Mouse (Mus musculus) spleen, adult 12 weeks (tissue): ENCODE data around the gene Gm13305.
"Not testable (repeated sequence)": the region's sequence is repeated elsewhere in the genome, so short reads cannot be mapped to it uniquely, and the experiment has no call there.

ENCODE experiments used
- DNase-seq: peaks from one replicate; pipeline ENCODE4 v3.0.0; 2022; ENCODE audit warnings: low spot score

Gene Gm13305

GRCm38 (mm10) chr4:42168503-42168902 lies at the start of gene Gm13305:
Gm13305 (minus strand) TSS chr4:42168603.
- not testable (repeated sequence) for DNase-seq

DNA sequence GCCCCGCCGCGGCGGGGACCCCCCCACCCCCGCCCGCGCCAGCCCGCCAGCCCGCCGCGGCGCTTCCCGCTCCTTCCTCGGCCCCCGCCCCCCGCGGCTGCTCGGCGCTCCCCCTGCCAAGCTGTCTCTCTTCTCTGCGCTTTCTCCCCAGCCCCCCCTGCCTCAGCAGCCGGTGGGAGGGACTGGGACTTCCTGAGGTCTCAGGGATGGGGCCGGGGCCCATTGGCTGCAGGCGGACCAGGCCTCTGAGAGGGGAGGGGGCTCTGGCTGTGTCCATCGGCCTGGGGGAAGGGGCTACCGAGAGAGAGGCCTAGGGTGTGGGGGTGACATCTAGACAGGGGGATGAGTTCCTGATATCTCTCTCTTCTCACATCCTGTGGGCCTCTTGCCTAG lies 16.6 kb upstream of the Gm13305 start:
- not testable (repeated sequence) for DNase-seq

DNA sequence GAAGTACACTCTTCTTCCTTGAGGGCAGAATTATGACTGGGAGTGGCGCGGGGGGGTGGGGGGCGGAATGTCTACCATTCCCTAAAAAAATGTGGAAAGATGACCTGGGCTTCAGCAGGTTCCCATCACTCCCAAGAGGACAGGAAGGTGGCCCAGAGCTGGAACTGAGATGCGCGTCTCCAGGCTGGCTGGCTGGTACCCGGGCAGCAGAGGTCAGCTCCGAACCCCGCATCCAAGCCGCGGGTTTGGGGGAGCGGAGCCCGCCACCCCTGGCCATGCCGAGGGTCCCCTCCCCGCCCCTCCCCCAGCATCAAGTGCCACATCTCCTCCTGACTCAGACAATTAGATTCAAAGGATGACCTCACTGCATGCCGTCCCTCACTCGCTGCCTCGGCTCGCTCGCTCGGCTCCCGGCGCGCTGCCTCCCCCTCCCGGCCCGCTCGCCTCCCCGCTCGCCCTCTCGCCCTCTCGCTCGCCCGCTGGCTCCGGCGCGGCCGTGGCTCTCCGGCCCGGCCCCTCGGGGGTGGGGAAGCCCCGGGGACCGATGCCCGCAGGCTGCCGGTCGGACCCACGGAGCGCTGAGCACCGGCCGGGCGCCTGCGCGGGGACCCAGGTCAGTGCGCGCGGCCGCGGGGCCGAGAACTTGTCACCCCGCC lies 16.0 kb upstream of the Gm13305 start:
- DNase-seq, result not testable (repeated sequence)

DNA sequence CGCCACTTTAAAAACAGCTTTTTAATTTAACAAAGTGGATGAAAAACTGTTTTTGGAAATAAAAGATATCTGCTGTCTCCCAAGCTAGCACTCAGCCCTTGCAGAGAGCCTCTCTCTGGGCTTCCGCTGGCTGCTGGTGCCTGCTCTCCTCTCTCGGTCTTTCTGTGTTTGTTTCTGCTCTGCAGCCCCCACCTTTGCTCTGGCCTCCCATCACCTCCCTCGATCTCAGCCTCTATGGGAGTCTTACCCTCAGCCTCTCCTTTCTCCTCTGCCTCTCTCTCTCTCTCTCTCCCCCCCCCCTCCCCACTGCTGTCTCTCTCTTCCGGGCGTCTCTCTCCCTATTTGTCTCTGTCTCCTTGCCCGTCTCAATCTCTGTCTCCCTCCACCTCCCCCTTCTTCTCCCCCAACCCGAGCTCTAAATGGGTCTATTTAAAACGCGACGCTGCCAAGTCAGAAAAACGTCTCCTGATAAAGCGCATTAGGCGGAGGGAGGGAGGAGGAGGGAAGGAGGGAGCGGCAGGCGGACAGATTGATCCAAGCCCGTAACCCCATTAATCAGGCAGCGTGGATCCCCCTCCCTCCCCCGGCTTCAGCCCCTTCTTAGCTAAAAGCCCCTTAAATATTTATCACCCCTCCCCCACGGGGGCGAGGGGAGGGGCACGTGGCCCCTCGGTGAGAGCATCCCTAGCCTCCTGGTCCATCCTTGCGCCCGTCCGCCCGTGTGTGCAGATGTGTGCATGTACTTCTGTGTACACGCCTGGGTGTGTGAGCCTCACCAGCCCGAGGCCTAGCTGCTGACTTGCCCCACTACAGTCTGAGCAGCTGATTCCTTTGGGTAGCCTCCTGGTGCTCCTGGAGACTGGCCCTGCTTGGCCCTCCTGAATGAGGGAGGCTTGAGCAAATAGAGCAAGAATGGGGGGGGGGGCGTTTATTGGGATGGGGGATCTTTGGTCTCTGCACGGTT lies 15.1 kb upstream of the Gm13305 start:
- DNase-seq, result not testable (repeated sequence)

- DNase-seq, result not testable (repeated sequence)
Observed at GRCm38 (mm10) chr4:42178243-42178642, 9.8 kb upstream of the Gm13305 start.

DNA sequence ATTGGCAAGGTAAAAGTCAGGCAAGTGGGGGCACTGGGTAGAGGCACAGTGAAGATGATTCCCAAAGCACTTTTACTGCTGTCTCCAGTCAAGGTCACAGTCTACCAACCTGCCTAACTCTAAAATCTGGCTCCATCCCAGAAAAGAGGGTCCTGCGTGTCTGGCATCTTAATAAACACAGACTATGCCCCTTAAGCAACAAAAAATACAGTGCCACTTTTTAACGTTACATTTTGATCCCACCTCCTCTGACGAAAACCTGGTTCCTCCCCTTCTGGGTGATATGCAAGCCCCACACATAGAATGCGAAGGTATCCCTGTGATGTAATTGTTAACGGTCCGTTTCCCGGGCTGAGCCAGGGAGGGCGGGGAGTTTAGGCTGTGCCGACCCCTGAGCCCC lies 15.3 kb downstream of the Gm13305 start, which contains the start of gene Gm13306:
Gm13306 (plus strand) TSS at position 301 of the 400 bp plus-strand sequence.
- DNase-seq, result not testable (repeated sequence)

- not testable (repeated sequence) for DNase-seq
Observed at GRCm38 (mm10) chr4:42114517-42114916, 53.9 kb downstream of the Gm13305 start, which contains the start of gene Gm13304. Gm13304 (plus strand) TSS chr4:42114817.
